Mouse (Mus musculus) spleen, adult 2 months (tissue): Measurements from ENCODE around the gene Gm5269.

Experiments used
- CTCF ChIP-seq: fragments of 200-500 bp; IDR thresholded peaks from 2 replicates; pipeline ENCODE4 v1.5.1; 2011; ENCODE audit warnings: mild to moderate bottlenecking, inconsistent platforms; ENCODE audit not compliant: insufficient read depth, insufficient read length, insufficient replicate concordance; ENCODE audit errors: extremely low read depth
- POLR2A ChIP-seq: fragments of 200-500 bp; IDR thresholded peaks from 2 replicates; pipeline ENCODE4 v1.6.1; 2011; ENCODE audit warnings: low read depth, low read length, inconsistent platforms

- TF ChIP-seq POLR2A = no peak
- no peak for TF ChIP-seq CTCF
Observed at GRCm38 (mm10) chr1:45883378-45883777, 6.7 kb downstream of the Gm5269 start.
